Mouse (Mus musculus) adrenal gland, adult 2 months (tissue): ENCODE results near the gene Schip1. TPM values are rescaled to one million over a fixed set of nuclear protein-coding genes. Genes with fewer than 3 reads are reported as not detected.

Experiments
- DNase-seq: peaks from one replicate; pipeline ENCODE4 v3.0.0; 2021
- polyA plus RNA-seq: library from polyadenylated mRNA; depleted of rRNA; stranded (reverse); fragments of >200 nt; gene quantifications from 2 replicates; pipeline ENCODE4 v1.2.3, GENCODE M21; 2012
- total RNA-seq, 2 experiments: library from RNA; stranded (reverse); gene quantifications; 2 replicates each; pipeline ENCODE4 v1.2.3; 2021

Schip1 gene
- total and polyA plus RNA-seq, 3 experiments, result 3.8 to 10.5 (median 7.2) TPM

- DNase-seq, result no peak
These were observed 319.1 kb downstream of the Schip1 start for GRCm38 (mm10) chr3:68383672-68384071.

GRCm38 (mm10) chr3:68385544-68385943 lies 320.9 kb downstream of the Schip1 start:
- DNase-seq, result no peak

GRCm38 (mm10) chr3:68388023-68388422 lies 323.4 kb downstream of the Schip1 start:
- no peak for DNase-seq

GRCm38 (mm10) chr3:68393578-68393977 lies 329.0 kb downstream of the Schip1 start:
- DNase-seq, result no peak

- DNase-seq, result no peak
These were observed 334.1 kb downstream of the Schip1 start for GRCm38 (mm10) chr3:68398691-68399090.

GRCm38 (mm10) chr3:68400121-68400520 lies 335.5 kb downstream of the Schip1 start:
- no peak for DNase-seq

- no peak for DNase-seq
These were observed 338.7 kb downstream of the Schip1 start for GRCm38 (mm10) chr3:68403343-68403742.

- no peak for DNase-seq
These were observed 339.2 kb downstream of the Schip1 start for GRCm38 (mm10) chr3:68403783-68404217.

GRCm38 (mm10) chr3:68405724-68406123 lies 341.1 kb downstream of the Schip1 start:
- no peak for DNase-seq

- DNase-seq, result no peak
These were observed 347.7 kb downstream of the Schip1 start for GRCm38 (mm10) chr3:68412262-68412661.

- DNase-seq, result no peak
These were observed 355.2 kb downstream of the Schip1 start for GRCm38 (mm10) chr3:68419792-68420191.

GRCm38 (mm10) chr3:68420927-68421326 lies 356.3 kb downstream of the Schip1 start:
- DNase-seq, result no peak

- no peak for DNase-seq
These were observed 357.2 kb downstream of the Schip1 start for GRCm38 (mm10) chr3:68421849-68422248.

GRCm38 (mm10) chr3:68428081-68428480 lies 363.5 kb downstream of the Schip1 start:
- no peak for DNase-seq

- no peak for DNase-seq
These were observed 369.8 kb downstream of the Schip1 start for GRCm38 (mm10) chr3:68434435-68434834.

GRCm38 (mm10) chr3:68434897-68435296 lies 370.3 kb downstream of the Schip1 start:
- no peak for DNase-seq

GRCm38 (mm10) chr3:68448480-68448879 lies 383.9 kb downstream of the Schip1 start:
- no peak for DNase-seq

GRCm38 (mm10) chr3:68451634-68452033 lies 387.0 kb downstream of the Schip1 start:
- DNase-seq, result no peak

- DNase-seq, result peak; percentile 6
These were observed 388.7 kb downstream of the Schip1 start for GRCm38 (mm10) chr3:68453266-68453665.

GRCm38 (mm10) chr3:68453719-68454455 lies 389.3 kb downstream of the Schip1 start:
- no peak for DNase-seq

- DNase-seq, result no peak
These were observed 402.0 kb downstream of the Schip1 start for GRCm38 (mm10) chr3:68466643-68467042.

- DNase-seq, result peak; percentile 15
These were observed 403.5 kb downstream of the Schip1 start for GRCm38 (mm10) chr3:68467941-68468687.

GRCm38 (mm10) chr3:68469643-68470042 lies 405.0 kb downstream of the Schip1 start:
- no peak for DNase-seq
